Mouse (Mus musculus): ENCODE measurements around the gene Taar8b. TPM values are rescaled to one million over a fixed set of nuclear protein-coding genes. Genes with fewer than 3 reads are reported as not detected.
A peak's percentile ranks its signal among the peaks of the same experiment; 100 is the strongest.
"Not testable (repeated sequence)": the region's sequence is repeated elsewhere in the genome, so short reads cannot be mapped to it uniquely, and the experiment has no call there.

The Taar8b gene
- total RNA-seq (2021), result not detected
- long read RNA-seq, experiment 1, result 0 reads
- long read RNA-seq, experiment 2, result 0 reads

- DNase-seq (ENCODE audit: low spot score in 2 of 2), result no peak
- intact Hi-C loops (cut with DNase I), result no loop called here
Measured at GRCm38 (mm10) chr10:24092194-24092593, at the start of gene Taar8b. TSS of gene Taar8b (minus strand) at chr10:24092294.

GRCm38 (mm10) chr10:24138623-24139261 is 46.6 kb upstream of the Taar8b start:
- intact Hi-C loops (cut with DNase I), result no loop called here

GRCm38 (mm10) chr10:24134071-24134645 is 42.1 kb upstream of the Taar8b start:
- no peak for DNase-seq (ENCODE audit: low spot score in 2 of 2)
- intact Hi-C loops (cut with DNase I), result loop anchor here (5.0 kb wide), 1 partner anchor 157 kb away; no protein-coding TSS in a partner anchor

More at GRCm38 (mm10) chr10:24138623-24139261, 46.6 kb upstream of the Taar8b start:
- DNase-seq (ENCODE audit: low spot score in 2 of 2), result no peak

GRCm38 (mm10) chr10:24133132-24133531 is 41.0 kb upstream of the Taar8b start:
- DNase-seq (ENCODE audit: low spot score in 2 of 2), result no peak
- intact Hi-C loops (cut with DNase I), result loop anchor here (2.0 to 5.0 kb wide), 2 partner anchors 156 to 318 kb away; no protein-coding TSS in a partner anchor

GRCm38 (mm10) chr10:24132273-24132672 is 40.2 kb upstream of the Taar8b start:
- no peak for DNase-seq (ENCODE audit: low spot score in 2 of 2)
- intact Hi-C loops (cut with DNase I), result loop anchor here (2.0 to 5.0 kb wide), 2 partner anchors 155 to 317 kb away; no protein-coding TSS in a partner anchor

- intact Hi-C loops (cut with DNase I), result loop anchor here (2.0 to 5.0 kb wide), 2 partner anchors 154 to 317 kb away; no protein-coding TSS in a partner anchor
- DNase-seq (ENCODE audit: low spot score in 2 of 2), result peak; percentile 66 to 76
Measured at GRCm38 (mm10) chr10:24131451-24132262, 39.6 kb upstream of the Taar8b start.

- intact Hi-C loops (cut with DNase I), result no loop called here
- peak; percentile 6 to 31 for DNase-seq (ENCODE audit: low spot score in 2 of 2)
Measured at GRCm38 (mm10) chr10:24111116-24111778, 19.2 kb upstream of the Taar8b start.

GRCm38 (mm10) chr10:24109434-24109833 is 17.3 kb upstream of the Taar8b start, which contains the start of gene Taar9:
TSS of gene Taar9 (minus strand) at chr10:24109534.
- intact Hi-C loops (cut with DNase I), result not testable (repeated sequence)

GRCm38 (mm10) chr10:24108236-24108635 is 16.1 kb upstream of the Taar8b start:
- DNase-seq (ENCODE audit: low spot score in 2 of 2), result no peak
- intact Hi-C loops (cut with DNase I), result no loop called here

More at GRCm38 (mm10) chr10:24109434-24109833, 17.3 kb upstream of the Taar8b start, which contains the start of gene Taar9:
- not testable (repeated sequence) for DNase-seq (ENCODE audit: low spot score in 2 of 2)

GRCm38 (mm10) chr10:24107747-24108146 is 15.7 kb upstream of the Taar8b start:
- intact Hi-C loops (cut with DNase I), result no loop called here
- DNase-seq (ENCODE audit: low spot score in 2 of 2), result no peak

- DNase-seq (ENCODE audit: low spot score in 2 of 2); intact Hi-C loops (cut with DNase I): not testable (repeated sequence)
Measured at GRCm38 (mm10) chr10:24103299-24103698, 11.2 kb upstream of the Taar8b start.

- intact Hi-C loops (cut with DNase I); DNase-seq (ENCODE audit: low spot score in 2 of 2): not testable (repeated sequence)
Measured at GRCm38 (mm10) chr10:24101812-24102211, 9.7 kb upstream of the Taar8b start, which contains the start of gene Taar8c. TSS of gene Taar8c (minus strand) at chr10:24101912.

- intact Hi-C loops (cut with DNase I); DNase-seq (ENCODE audit: low spot score in 2 of 2): not testable (repeated sequence)
Measured at GRCm38 (mm10) chr10:24097010-24097409, 4.9 kb upstream of the Taar8b start.

- intact Hi-C loops (cut with DNase I), result no loop called here
- DNase-seq (ENCODE audit: low spot score in 2 of 2), result no peak
Measured at GRCm38 (mm10) chr10:24087168-24087567, 4.9 kb downstream of the Taar8b start.

- no peak for DNase-seq (ENCODE audit: low spot score in 2 of 2)
- intact Hi-C loops (cut with DNase I), result no loop called here
Measured at GRCm38 (mm10) chr10:24086555-24086954, 5.5 kb downstream of the Taar8b start.

GRCm38 (mm10) chr10:24085936-24086335 is 6.2 kb downstream of the Taar8b start:
- intact Hi-C loops (cut with DNase I), result no loop called here
- no peak for DNase-seq (ENCODE audit: low spot score in 2 of 2)

- DNase-seq (ENCODE audit: low spot score in 2 of 2), result peak; percentile 61 to 70
- intact Hi-C loops (cut with DNase I), result no loop called here
Measured at GRCm38 (mm10) chr10:24080166-24080565, 11.9 kb downstream of the Taar8b start.

- DNase-seq (ENCODE audit: low spot score in 2 of 2); intact Hi-C loops (cut with DNase I): not testable (repeated sequence)
Measured at GRCm38 (mm10) chr10:24076200-24076599, 15.9 kb downstream of the Taar8b start, which contains the start of gene Taar8a. TSS of gene Taar8a (plus strand) at chr10:24076500.

GRCm38 (mm10) chr10:24074751-24075150 is 17.3 kb downstream of the Taar8b start:
- intact Hi-C loops (cut with DNase I), result not testable (repeated sequence)

More at GRCm38 (mm10) chr10:24074751-24075150, 17.3 kb downstream of the Taar8b start:
- DNase-seq (ENCODE audit: low spot score in 2 of 2), result not testable (repeated sequence)

Measured in left cerebral cortex, postnatal 14 days (tissue).